In the genomic region with DNA sequence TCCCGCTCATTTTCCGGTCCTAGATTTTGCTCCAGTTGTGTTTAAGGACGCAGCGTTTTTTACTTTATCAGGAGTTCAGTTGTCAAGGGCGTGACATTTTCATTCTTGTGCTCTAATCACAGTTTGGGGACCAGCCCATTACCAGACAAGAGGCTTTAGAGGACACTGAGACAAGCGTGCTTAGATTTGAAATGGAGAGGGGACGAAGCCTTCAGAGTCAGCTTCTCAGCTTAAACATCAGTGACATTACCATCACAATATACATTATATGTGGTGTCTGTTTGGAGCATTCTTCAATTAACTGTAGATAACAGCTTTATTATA, we compare ENCODE assay signal across 8 mouse cellular contexts. TPM values are rescaled to one million over a fixed set of nuclear protein-coding genes. Genes with fewer than 3 reads are reported as not detected.
A peak's percentile ranks its signal among the peaks of the same experiment; 100 is the strongest.
DNase-seq lines count a peak whose midpoint lies in the region; ATAC-seq and TF ChIP-seq lines count a peak whose summit lies in the region.

No protein-coding gene starts in this region.

- H3K9ac ChIP-seq in lung, embryonic 14.5 days, result peak overlapping the region; percentile 95
- peak overlapping the region; percentile 99 for H3K9ac ChIP-seq in limb, embryonic 12.5 days (replicated peaks)

- no peaks in the 10 kb centered on the region for H3K27me3 ChIP-seq in lung, embryonic 14.5 days (ENCODE audit: insufficient read depth, low read length)
- no peaks in the 10 kb centered on the region for H3K27me3 ChIP-seq in embryonic facial prominence, embryonic 10.5 days (replicated peaks; ENCODE audit: low read depth, poor library complexity, severe bottlenecking)
- no peaks in the 10 kb centered on the region for H3K27me3 ChIP-seq in limb, embryonic 12.5 days
- no peaks in the 10 kb centered on the region for H3K27me3 ChIP-seq in small intestine, adult 2 months (ENCODE audit: control insufficient read depth, insufficient read depth, low read length)

- TF ChIP-seq CTCF in lung, embryonic 14.5 days (IDR thresholded peaks at IDR 0.05; ENCODE audit: low read depth), result no peak
- no peak for TF ChIP-seq CTCF in small intestine, adult 2 months (IDR thresholded peaks at IDR 0.05; ENCODE audit: extremely low read depth, insufficient read length, insufficient replicate concordance, low read depth, low read length)

- no peaks in the 10 kb centered on the region for H3K36me3 ChIP-seq in lung, embryonic 14.5 days (ENCODE audit: insufficient read depth)
- H3K36me3 ChIP-seq in embryonic facial prominence, embryonic 10.5 days (replicated peaks), result peaks cover 18% of the 10 kb centered on the region
- H3K36me3 ChIP-seq in limb, embryonic 12.5 days, result 0 out of 2 replicates have a peak, but pooled peaks cover 6% of the 10 kb centered on the region
- H3K36me3 ChIP-seq in small intestine, adult 2 months (ENCODE audit: control insufficient read depth, insufficient read depth, low read length), result no peaks in the 10 kb centered on the region

- H3K9me3 ChIP-seq in lung, embryonic 14.5 days (ENCODE audit: low read depth, low read length), result peaks cover 6% of the 10 kb centered on the region
- peaks cover 8% of the 10 kb centered on the region; the same call in 1 of the 2 replicates for H3K9me3 ChIP-seq in embryonic facial prominence, embryonic 10.5 days
- peaks cover 7% of the 10 kb centered on the region; the same call in 1 of the 2 replicates for H3K9me3 ChIP-seq in limb, embryonic 12.5 days

- peak overlapping the region; percentile 80 for H3K4me2 ChIP-seq in lung, embryonic 14.5 days
- peak overlapping the region; percentile 75 for H3K4me2 ChIP-seq in limb, embryonic 12.5 days

- 3% methylated on average over 7 of the region's 7 CpGs for WGBS in lung, embryonic 14.5 days
- WGBS in embryonic facial prominence, embryonic 10.5 days, result 5% methylated on average over 7 of the region's 7 CpGs
- WGBS in limb, embryonic 12.5 days, result 6% methylated on average over 7 of the region's 7 CpGs
- under 1% methylated on average over 7 of the region's 7 CpGs for WGBS in small intestine, adult 2 months

- H3K27ac ChIP-seq in lung, embryonic 14.5 days (ENCODE audit: low read depth), result peak overlapping the region; percentile 92
- H3K27ac ChIP-seq in embryonic facial prominence, embryonic 10.5 days (replicated peaks), result peak overlapping the region; percentile 99
- H3K27ac ChIP-seq in limb, embryonic 12.5 days, result peak overlapping the region; percentile 96
- peak overlapping the region; percentile 85; the same call in 1 of the 2 replicates for H3K27ac ChIP-seq in small intestine, adult 2 months (ENCODE audit: insufficient read depth, low read depth, low read length)

- no peak for ATAC-seq in lung, embryonic 14.5 days (ENCODE audit: insufficient read depth)
- ATAC-seq in limb, embryonic 12.5 days (ENCODE audit: insufficient number of reproducible peaks, insufficient read depth, low FRiP score, low TSS enrichment, low read depth), result no peak

- peaks cover 7% of the 10 kb centered on the region for H3K4me1 ChIP-seq in lung, embryonic 14.5 days (ENCODE audit: insufficient read depth)
- H3K4me1 ChIP-seq in embryonic facial prominence, embryonic 10.5 days, result peaks cover 15% of the 10 kb centered on the region
- peaks cover 9% of the 10 kb centered on the region for H3K4me1 ChIP-seq in limb, embryonic 12.5 days (replicated peaks)
- 0 out of 2 replicates have a peak, but pooled peaks cover 2% of the 10 kb centered on the region for H3K4me1 ChIP-seq in small intestine, adult 2 months (ENCODE audit: control insufficient read depth, insufficient read depth, insufficient read length, low read length)

- H3K4me3 ChIP-seq in lung, embryonic 14.5 days (ENCODE audit: low read depth, low read length), result peak overlapping the region; percentile 78
- H3K4me3 ChIP-seq in embryonic facial prominence, embryonic 10.5 days, result peak overlapping the region; percentile 92
- peak overlapping the region; percentile 94 for H3K4me3 ChIP-seq in limb, embryonic 12.5 days (replicated peaks)
- H3K4me3 ChIP-seq in small intestine, adult 2 months (ENCODE audit: low read depth, low read length), result peak overlapping the region; percentile 97

- DNase-seq in lung, embryonic 14.5 days, result peak; percentile 46
- DNase-seq in lung, postnatal 25 days (ENCODE audit: low spot score), result no peak
- no peak for DNase-seq in embryonic facial prominence, embryonic 10.5 days (ENCODE audit: low spot score)
- no peak for DNase-seq in cerebellum, postnatal 36 days
- DNase-seq in thymus, adult 18-20 months, result no peak
- DNase-seq in adrenal gland, postnatal 14 days, result no peak

- TF ChIP-seq POLR2A in small intestine, adult 2 months (IDR thresholded peaks at IDR 0.05; ENCODE audit: low read depth, low read length), result no peak

RNA-seq across cellular contexts. Expression of a gene that starts 1.4 kb away (rescaled TPM):
- polyA plus RNA-seq in lung, embryonic 14.5 days (2014; fragmentation: Nextera tagmentation; extraction: Ambion mirVana), result 98.9 and 99.5 TPM in 2 replicates
- polyA plus RNA-seq in embryonic facial prominence, embryonic 10.5 days (2016; fragmentation: Nextera tagmentation; extraction: Ambion mirVana), result 86.6 and 89.3 TPM in 2 replicates
- 86.7 and 90.1 TPM in 2 replicates for polyA plus RNA-seq in limb, embryonic 12.5 days (2016; fragmentation: Nextera tagmentation; extraction: Ambion mirVana)
- 7.5 and 26.6 TPM in 2 replicates for polyA plus RNA-seq in small intestine, adult 2 months (2012; rRNA removed)
- 65.8 and 74.0 TPM in 2 replicates for total RNA-seq in adrenal gland, postnatal 14 days (2021)
